Mouse (Mus musculus) hindbrain, embryonic 10.5 days (tissue): Measurements from ENCODE around the gene Tmem40. TPM values are rescaled to one million over a fixed set of nuclear protein-coding genes. Genes with fewer than 3 reads are reported as not detected.

Source experiments
- DNase-seq: peaks from one replicate; pipeline ENCODE4 v3.0.0-alpha.2; 2017; ENCODE audit warnings: low spot score
- H3K27ac ChIP-seq: fragments of 300-500 bp; sonication (generic); 2 replicates; pipeline ENCODE4 v1.5.1; 2016; ENCODE audit warnings: mild to moderate bottlenecking, moderate library complexity
- H3K27me3 ChIP-seq: fragments of 300-500 bp; sonication (generic); 2 replicates; pipeline ENCODE4 v1.6.1; 2016; ENCODE audit warnings: mild to moderate bottlenecking; ENCODE audit not compliant: poor library complexity, insufficient read depth, severe bottlenecking
- H3K36me3 ChIP-seq: fragments of 300-500 bp; sonication (generic); 2 replicates; pipeline ENCODE4 v1.6.1; 2016; ENCODE audit warnings: mild to moderate bottlenecking, moderate library complexity
- H3K4me1 ChIP-seq: fragments of 300-500 bp; sonication (generic); replicated peaks from 2 replicates; pipeline ENCODE4 v1.6.1; 2016; ENCODE audit warnings: mild to moderate bottlenecking
- H3K4me3 ChIP-seq: fragments of 300-500 bp; sonication (generic); 2 replicates; pipeline ENCODE4 v1.5.1; 2016; ENCODE audit warnings: mild to moderate bottlenecking, moderate library complexity
- H3K9me3 ChIP-seq: fragments of 300-500 bp; sonication (generic); 2 replicates; pipeline ENCODE4 v1.6.1; 2016; ENCODE audit warnings: mild to moderate bottlenecking, moderate library complexity
- WGBS: fragments of 180-500 bp; shearing (Covaris S2); methylation state at CpG from one replicate; pipeline ENCODE4 v1.1.7; 2016; 5-methylcytosine and 5-hydroxymethylcytosine counted together
- polyA plus RNA-seq: library from polyadenylated mRNA; unstranded; fragments of >200 nt; fragmentation: Nextera tagmentation; extraction: Ambion mirVana; gene quantifications from 2 replicates; pipeline ENCODE4 v1.2.1, GENCODE M21; 2016

Tmem40 gene
- polyA plus RNA-seq: 2.2 and 3.2 TPM in 2 replicates

DNA sequence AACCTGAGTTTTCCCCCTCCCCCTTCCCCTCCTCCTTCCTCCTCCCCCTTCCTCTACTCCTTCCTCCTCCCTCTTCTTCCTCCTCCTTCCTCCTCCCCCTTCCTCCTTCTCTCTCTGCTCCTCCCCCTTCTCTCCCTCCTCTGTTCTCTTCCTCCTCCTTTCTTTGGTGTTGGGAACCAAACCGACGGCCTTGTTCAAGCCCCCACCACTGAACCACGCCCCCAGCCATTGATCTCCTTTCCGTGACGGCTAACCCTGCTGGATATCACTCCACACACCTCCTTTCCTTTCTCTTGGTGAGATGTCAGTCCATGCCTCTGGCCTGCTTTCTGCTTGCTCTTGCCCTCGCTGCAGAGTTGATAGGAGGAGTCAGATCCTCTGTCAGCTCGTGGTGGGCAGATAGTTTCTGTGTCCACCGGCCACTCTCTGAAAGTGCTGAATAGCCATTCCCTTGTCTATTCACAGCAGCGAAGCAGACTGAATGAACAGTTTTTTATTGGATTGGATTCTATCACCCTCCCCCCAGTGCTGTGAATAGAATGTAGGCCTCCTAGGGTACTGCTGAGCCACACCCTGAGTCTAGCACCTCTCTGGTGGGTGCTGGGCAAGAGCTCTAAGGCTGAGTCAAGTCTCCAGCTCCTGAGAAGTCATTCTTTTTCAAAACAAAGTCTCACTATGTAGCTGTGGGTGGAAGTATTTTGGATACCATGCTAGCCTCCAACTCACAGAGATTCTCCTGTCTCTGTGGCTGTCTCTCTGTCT is at the start of gene Tmem40:
Tmem40 (minus strand) TSS at position 416 of the 762 bp plus-strand sequence.
- DNase-seq: peak; percentile 68
- H3K9me3 ChIP-seq: no peaks in the 10 kb centered on the region
- peak within 1 kb of the TSS; percentile 90 for H3K27ac ChIP-seq
- peak within 1 kb of the TSS; percentile 35 for H3K4me3 ChIP-seq
- no peaks in the 10 kb centered on the region for H3K36me3 ChIP-seq
- H3K4me1 ChIP-seq: peaks cover 67% of the 10 kb centered on the region
- WGBS: 2% methylated on average over 9 of the region's 9 CpGs
- no peaks in the 10 kb centered on the region for H3K27me3 ChIP-seq

DNA sequence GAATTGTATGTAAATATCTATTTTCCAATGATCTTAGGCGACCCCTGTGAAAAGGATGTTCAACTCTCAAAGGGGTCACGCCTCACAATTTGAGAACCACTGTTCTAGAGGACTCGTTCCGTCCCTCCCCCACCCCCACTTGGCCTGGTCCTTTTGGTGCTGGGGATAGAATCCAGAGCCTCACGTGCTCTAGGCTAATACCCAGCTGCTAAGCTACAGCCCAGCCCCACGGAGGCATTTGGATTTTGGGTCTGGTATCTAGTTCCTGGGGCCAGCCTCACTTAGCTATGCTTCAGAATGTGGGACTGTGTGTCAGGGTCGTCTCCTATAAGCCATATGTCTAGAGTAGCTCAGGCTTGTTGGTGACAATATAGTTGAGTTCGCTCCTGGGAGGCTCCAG is 49.4 kb upstream of the Tmem40 start:
- Histone ChIP-seq H3K36me3 (peaks cover 12% of the 10 kb centered on the region), H3K4me3 (no peak overlapping the region), H3K27me3 (no peaks in the 10 kb centered on the region), H3K9me3 (no peaks in the 10 kb centered on the region), H3K27ac (no peak overlapping the region), H3K4me1 (peaks cover 18% of the 10 kb centered on the region)
- 78% methylated on average over 8 of the region's 8 CpGs for WGBS
- DNase-seq: no peak

DNA sequence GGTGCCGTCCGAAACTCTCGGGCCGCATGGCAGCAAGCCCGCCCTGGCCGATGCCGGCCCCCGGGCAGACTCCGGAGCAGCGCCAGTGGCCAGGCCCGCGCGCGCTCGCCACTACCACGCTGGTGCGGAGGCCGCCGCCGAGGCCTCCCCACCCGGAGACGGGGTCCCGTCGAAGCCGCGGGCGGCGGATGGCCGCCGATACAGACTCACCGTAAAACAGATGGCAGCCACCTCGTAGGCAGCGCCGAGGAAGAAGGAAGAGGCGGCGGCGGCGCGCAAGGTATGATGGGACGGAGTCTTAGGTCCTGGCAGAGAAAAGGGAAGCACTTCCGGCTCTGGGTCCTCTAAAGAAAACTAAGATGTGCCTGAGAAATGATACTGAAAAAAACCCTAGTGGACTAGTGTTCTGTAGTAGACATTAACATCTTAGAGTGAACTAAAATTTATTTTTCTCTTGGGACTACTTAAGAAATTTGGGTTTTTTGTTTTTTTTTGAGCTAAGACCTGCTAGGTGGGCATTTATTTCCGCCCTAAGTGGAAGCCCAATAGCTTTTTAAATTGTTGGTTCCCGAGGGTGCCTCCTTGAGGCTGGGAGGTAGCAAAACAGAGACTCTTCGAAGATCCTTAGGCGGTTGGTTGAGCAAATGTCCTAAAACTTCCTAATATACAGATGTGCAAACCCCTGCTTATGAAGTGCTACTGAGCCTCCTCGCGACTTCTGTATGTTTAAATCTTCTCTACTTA is 46.5 kb upstream of the Tmem40 start, which contains the start of gene Rpl32:
Rpl32 (minus strand) TSS at position 260 of the 744 bp plus-strand sequence.
- H3K9me3 ChIP-seq: no peaks in the 10 kb centered on the region
- peak within 1 kb of the TSS; percentile 100 for H3K27ac ChIP-seq
- under 1% methylated on average over 47 of the region's 47 CpGs for WGBS
- peak; percentile 85 for DNase-seq
- peaks cover 41% of the 10 kb centered on the region for H3K36me3 ChIP-seq
- peak within 1 kb of the TSS; percentile 86 for H3K4me3 ChIP-seq
- no peaks in the 10 kb centered on the region for H3K27me3 ChIP-seq
- H3K4me1 ChIP-seq: peaks cover 19% of the 10 kb centered on the region

DNA sequence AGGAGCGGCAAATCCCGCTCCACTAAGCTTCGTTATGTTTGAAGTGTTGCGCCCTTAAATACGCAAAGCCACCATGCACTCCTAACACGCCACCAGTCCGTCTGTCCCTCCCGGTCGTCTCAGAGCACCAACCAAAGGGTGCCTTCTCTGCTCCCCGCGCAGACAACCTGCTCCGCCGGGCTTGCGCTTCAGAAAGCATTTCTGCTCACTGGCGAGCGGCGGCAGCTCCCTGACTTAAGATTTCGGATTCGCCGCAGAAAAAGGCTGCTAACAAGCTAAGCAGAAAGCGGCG is 45.9 kb upstream of the Tmem40 start:
- Histone ChIP-seq H3K4me1 (peaks cover 19% of the 10 kb centered on the region), H3K27ac (peak overlapping the region; percentile 100), H3K36me3 (peaks cover 46% of the 10 kb centered on the region), H3K4me3 (peak overlapping the region; percentile 86), H3K9me3 (no peaks in the 10 kb centered on the region), H3K27me3 (no peaks in the 10 kb centered on the region)
- DNase-seq: no peak
- WGBS: 1% methylated on average over 22 of the region's 22 CpGs

DNA sequence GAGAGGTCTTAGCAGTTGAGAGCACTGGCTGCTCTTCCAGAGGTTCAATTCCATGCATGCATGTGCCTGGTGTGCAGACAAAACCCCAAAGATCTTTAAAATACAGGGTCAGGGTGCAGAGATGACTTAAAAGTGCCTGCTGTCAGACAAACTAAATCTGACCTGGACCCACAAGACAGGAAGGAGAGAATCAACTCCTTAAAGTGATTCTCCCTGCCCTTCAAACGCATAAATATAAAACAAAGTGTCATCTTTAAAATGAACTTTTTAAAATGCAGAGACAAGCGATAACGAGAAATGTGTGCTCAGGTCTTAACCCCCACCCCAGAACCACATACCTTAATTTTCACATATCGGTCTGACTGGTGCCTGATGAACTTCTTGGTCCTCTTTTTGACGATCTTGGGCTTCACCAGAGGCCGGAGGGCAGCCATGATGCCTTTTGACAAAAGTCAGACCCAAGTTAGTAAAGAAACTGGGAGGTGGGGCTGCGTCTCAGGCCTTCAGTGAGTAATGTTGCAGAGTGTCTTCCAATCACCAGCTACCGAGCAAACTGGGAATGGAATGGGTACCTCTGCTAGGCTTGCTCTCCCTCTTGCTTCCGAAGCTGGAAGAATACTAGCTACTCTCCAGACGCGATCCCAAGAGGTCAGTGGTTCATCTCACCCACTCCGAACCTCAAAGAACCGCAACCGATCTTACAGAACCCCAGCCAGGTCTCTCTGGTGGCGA is 45.4 kb upstream of the Tmem40 start:
- Histone ChIP-seq H3K27me3 (no peaks in the 10 kb centered on the region), H3K4me1 (peaks cover 19% of the 10 kb centered on the region), H3K9me3 (no peaks in the 10 kb centered on the region), H3K27ac (peak overlapping the region; percentile 100), H3K36me3 (peaks cover 51% of the 10 kb centered on the region), H3K4me3 (peak overlapping the region; percentile 86)
- no peak for DNase-seq
- 4% methylated on average over 15 of the region's 15 CpGs for WGBS

DNA sequence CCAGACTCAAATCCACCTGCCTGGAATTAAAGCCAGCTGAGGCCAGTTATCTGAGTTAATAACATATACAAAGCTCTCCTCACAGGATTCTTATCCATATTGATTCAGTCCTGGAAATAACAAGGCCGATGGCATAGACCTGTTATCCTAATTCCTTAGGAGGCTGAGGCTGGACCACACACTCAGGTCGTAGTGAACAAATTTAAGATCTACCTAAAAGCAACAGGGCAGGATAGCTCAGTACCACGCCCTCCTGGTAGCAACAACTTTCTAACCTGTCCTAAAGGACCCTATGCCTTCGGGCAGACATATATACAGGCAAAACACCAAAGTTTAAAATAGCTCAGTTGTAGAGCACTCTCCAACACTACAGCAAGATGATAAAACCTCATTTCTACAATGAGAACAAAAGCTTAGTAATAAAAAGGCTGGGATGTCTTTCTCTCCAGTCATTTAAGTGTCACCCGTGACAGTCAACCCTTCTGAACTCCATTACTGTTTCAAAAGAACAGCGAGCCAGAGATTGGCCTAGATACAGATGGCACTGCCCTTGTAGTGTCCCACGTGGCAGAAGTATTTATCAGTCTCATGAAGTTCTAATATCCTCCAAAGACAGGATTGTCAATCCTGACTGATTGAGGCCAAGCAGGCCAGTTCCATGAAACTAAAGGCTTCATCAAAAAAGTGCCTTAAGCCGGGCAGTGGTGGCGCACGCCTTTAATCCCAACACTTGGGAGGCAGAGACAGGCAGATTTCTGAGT is 42.4 kb upstream of the Tmem40 start:
- H3K4me1 ChIP-seq: peaks cover 19% of the 10 kb centered on the region
- H3K4me3 ChIP-seq: no peak overlapping the region
- no peaks in the 10 kb centered on the region for H3K27me3 ChIP-seq
- no peak overlapping the region for H3K27ac ChIP-seq
- H3K36me3 ChIP-seq: peaks cover 81% of the 10 kb centered on the region
- no peak for DNase-seq
- WGBS: 76% methylated on average over 10 of the region's 10 CpGs
- no peaks in the 10 kb centered on the region for H3K9me3 ChIP-seq

DNA sequence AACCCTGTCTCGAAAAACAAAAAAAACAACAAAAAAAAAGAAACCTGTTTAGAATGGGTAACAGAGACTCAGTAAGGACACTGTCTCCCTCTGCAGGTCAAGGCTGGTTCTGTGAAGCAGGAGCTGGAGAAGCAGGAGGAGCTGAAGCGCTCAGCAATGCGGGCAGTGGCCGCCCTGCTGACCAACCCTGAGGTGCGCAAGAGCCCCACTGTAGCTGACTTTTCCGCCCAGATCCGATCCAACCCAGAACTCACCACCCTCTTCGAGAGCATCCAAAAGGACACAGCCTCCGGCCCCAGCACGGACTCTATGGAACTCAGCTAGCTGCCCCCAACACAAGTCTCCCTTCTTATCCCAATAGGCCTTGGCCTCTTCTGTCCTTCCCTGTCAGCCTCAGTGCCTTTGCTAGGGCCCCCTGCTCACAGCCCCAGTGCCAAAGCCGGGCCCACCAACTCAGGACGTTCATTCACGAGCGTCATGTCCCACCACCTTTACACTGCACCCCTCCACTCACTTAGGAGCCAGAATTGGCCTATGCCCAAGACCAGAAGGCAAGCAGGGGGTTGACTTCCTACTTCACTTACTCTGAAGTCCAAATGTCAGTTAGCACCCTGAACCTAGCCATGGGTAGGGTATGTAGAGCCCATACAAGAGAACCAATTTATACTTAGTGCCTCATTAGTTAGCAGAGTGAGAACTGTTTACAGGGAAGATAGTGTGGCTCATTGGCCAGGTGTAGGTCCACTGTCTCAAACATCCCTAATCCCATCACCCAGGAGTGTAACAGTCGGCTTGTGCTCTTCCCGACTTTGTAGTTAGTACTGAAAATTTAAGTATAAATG is 41.6 kb upstream of the Tmem40 start:
- Histone ChIP-seq H3K4me3 (no peak overlapping the region), H3K9me3 (no peaks in the 10 kb centered on the region), H3K4me1 (peaks cover 19% of the 10 kb centered on the region), H3K36me3 (peaks cover 90% of the 10 kb centered on the region), H3K27ac (no peak overlapping the region), H3K27me3 (no peaks in the 10 kb centered on the region)
- 50% methylated on average over 16 of the region's 16 CpGs for WGBS
- peak; percentile 72 for DNase-seq

DNA sequence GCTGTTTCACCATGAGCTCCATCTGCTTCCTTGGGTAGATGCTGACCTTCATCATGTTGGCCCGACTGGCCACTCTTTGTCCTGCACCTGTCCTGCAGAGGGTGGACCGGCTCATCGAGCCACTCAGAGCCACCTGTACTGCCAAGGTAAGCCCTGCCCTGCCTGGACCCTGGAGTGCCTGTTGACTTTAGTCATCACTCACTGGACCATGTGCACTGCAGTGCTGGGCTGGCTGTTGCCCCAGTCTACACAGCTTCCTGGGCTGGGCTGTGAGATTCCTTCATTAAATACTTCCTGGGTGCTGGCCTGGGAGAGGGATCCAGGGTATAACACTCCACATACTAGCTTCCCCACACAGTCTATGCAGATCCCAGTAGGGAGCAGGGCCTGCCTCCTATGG is 39.6 kb upstream of the Tmem40 start:
- Histone ChIP-seq H3K27ac (no peak overlapping the region), H3K27me3 (no peaks in the 10 kb centered on the region), H3K9me3 (no peaks in the 10 kb centered on the region), H3K36me3 (peaks cover 99% of the 10 kb centered on the region), H3K4me1 (peaks cover 10% of the 10 kb centered on the region), H3K4me3 (no peak overlapping the region)
- DNase-seq: no peak
- 99% methylated on average over 3 of the region's 3 CpGs for WGBS

DNA sequence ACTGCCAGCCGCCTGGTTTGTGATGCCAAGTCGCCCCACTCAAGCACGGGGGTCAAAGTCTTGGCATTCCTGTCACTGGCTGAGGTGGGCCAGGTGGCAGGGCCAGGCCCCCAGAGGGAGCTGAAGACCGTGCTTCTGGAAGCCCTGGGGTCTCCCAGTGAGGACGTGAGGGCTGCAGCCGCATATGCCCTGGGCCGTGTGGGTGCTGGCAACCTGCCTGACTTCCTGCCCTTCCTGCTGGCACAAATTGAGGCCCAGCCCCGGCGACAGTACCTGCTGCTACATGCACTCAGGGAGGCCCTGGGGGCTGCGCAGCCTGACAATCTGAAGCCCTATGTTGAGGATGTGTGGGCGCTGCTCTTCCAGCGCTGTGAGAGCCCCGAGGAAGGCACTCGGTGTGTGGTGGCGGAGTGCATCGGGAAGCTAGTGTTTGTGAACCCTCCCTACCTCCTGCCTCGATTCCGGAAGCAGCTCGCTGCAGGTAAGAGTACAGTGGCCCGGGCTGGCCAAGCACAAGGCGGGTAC is 30.5 kb upstream of the Tmem40 start:
- Histone ChIP-seq H3K27me3 (no peaks in the 10 kb centered on the region), H3K27ac (no peak overlapping the region), H3K9me3 (no peaks in the 10 kb centered on the region), H3K36me3 (peaks cover 100% of the 10 kb centered on the region), H3K4me1 (no peaks in the 10 kb centered on the region), H3K4me3 (no peak overlapping the region)
- no peak for DNase-seq
- 93% methylated on average over 21 of the region's 21 CpGs for WGBS

DNA sequence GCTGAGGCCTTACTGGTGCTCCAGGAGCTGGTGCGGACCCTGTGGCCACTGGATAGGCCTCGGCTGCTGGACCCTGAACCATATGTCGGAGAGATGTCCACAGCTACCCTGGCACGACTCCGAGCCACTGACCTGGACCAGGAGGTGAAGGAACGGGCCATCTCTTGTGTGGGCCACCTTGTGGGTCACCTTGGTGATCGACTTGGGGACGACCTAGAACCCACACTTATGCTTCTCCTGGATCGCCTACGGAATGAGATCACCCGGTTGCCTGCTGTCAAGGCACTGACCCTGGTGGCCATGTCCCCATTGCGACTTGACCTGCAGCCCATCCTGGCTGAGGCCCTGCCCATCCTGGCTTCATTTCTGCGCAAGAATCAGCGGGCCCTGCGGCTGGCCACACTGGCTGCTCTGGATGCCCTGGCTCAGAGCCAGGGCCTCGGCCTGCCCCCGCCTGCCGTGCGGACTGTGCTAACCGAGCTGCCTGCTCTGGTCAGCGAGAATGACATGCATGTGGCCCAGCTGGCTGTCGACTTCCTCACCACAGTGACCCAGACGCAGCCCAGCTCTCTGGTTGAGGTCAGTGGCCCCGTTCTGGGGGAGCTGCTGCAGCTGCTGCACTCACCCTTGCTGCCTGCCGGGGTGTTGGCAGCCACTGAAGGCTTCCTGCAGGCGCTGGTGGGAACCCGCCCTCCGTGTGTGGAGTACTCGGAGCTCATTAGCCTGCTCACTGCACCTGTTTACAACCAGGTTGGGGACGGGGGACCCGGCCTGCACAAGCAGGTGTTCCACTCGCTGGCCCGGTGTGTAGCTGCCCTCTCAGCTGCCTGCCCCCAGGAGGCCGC is 29.9 kb upstream of the Tmem40 start:
- Histone ChIP-seq H3K36me3 (peaks cover 100% of the 10 kb centered on the region), H3K9me3 (no peaks in the 10 kb centered on the region), H3K27ac (no peak overlapping the region), H3K4me1 (no peaks in the 10 kb centered on the region), H3K4me3 (no peak overlapping the region), H3K27me3 (no peaks in the 10 kb centered on the region)
- 91% methylated on average over 34 of the region's 34 CpGs for WGBS
- no peak for DNase-seq

DNA sequence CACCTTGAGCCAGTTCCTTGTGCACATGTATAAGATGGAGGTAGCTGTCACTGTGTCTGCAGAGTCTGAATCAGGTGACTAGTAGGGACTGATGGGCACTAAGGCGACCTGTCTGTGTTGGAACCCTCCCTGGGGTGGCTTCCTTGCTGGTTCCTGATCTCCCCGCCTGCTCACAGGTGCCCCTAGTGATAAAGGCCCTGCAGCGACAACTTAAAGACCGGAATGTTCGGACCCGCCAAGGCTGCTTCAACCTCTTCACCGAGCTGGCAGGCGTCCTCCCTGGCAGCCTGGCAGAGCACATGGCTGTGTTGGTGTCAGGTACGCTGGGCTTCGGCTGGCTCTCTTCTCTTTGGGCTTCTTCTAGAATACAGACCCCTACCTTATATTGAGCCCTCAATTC is 28.8 kb upstream of the Tmem40 start:
- no peak for DNase-seq
- H3K9me3 ChIP-seq: no peaks in the 10 kb centered on the region
- no peak overlapping the region for H3K27ac ChIP-seq
- H3K4me3 ChIP-seq: no peak overlapping the region
- peaks cover 100% of the 10 kb centered on the region for H3K36me3 ChIP-seq
- no peaks in the 10 kb centered on the region for H3K4me1 ChIP-seq
- no peaks in the 10 kb centered on the region for H3K27me3 ChIP-seq
- 87% methylated on average over 10 of the region's 10 CpGs for WGBS
